Mouse (Mus musculus) kidney, adult 2 months (tissue): ENCODE measurements around the gene Wdr45.

Experiments used
- CTCF ChIP-seq: fragments of 200-500 bp; conservative IDR thresholded peaks from 2 replicates; pipeline ENCODE4 v1.5.1; 2011; ENCODE audit warnings: low read depth, mild to moderate bottlenecking, control low read depth, low read length, moderate library complexity, mixed read lengths; ENCODE audit not compliant: insufficient read depth, insufficient read length
- POLR2A ChIP-seq: fragments of 200-500 bp; IDR thresholded peaks from one replicate; pipeline ENCODE4 v1.6.1; 2011; ENCODE audit warnings: low read depth, low read length, control low read depth

- TF ChIP-seq POLR2A, result no peak
- TF ChIP-seq CTCF, result no peak
Observed at GRCm38 (mm10) chrX:7769302-7770017, 55.3 kb downstream of the Wdr45 start.
